Mouse (Mus musculus) ES-E14 (cell line): ENCODE data around the gene 1700067K01Rik. TPM values are rescaled to one million over a fixed set of nuclear protein-coding genes. Genes with fewer than 3 reads are reported as not detected.
A peak's percentile ranks its signal among the peaks of the same experiment; 100 is the strongest.

Experiments used
- DNase-seq: peaks from one replicate; pipeline ENCODE4 v3.0.0-alpha.2; 2013; ENCODE audit warnings: low read depth, low spot score
- H3K27ac ChIP-seq: 2 replicates; pipeline ENCODE4 v1.5.1; 2012; ENCODE audit warnings: low read depth, mild to moderate bottlenecking, low read length, moderate library complexity, mixed read lengths; ENCODE audit not compliant: poor library complexity, insufficient read depth, severe bottlenecking
- H3K36me3 ChIP-seq: 2 replicates; pipeline ENCODE4 v1.6.1; 2012; ENCODE audit warnings: mild to moderate bottlenecking, low read length, moderate library complexity, mixed read lengths; ENCODE audit not compliant: control insufficient read depth, poor library complexity, insufficient read depth, severe bottlenecking
- H3K4me1 ChIP-seq, 2 experiments: fragments of 150-350 bp in 1 of 2; sonication (generic) in 1 of 2; 2 replicates each; pipeline ENCODE4 v1.6.1; 2012; ENCODE audit warnings: low read length in 2 of 2, mild to moderate bottlenecking in 1 of 2, mixed read lengths in 1 of 2; ENCODE audit not compliant: control insufficient read depth in 2 of 2, insufficient read depth in 2 of 2, poor library complexity in 1 of 2
- H3K4me3 ChIP-seq, 2 experiments: fragments of 150-350 bp in 1 of 2; sonication (generic) in 1 of 2; 2 replicates each; pipeline ENCODE4 v1.5.1; 2012; ENCODE audit warnings: low read length in 2 of 2, low read depth in 1 of 2, mild to moderate bottlenecking in 1 of 2, mixed read lengths in 1 of 2; ENCODE audit not compliant: insufficient read depth in 1 of 2, poor library complexity in 1 of 2, severe bottlenecking in 1 of 2
- H3K9ac ChIP-seq: 2 replicates; pipeline ENCODE4 v1.6.1; 2012; ENCODE audit warnings: low read depth, mild to moderate bottlenecking, low read length, mixed read lengths; ENCODE audit not compliant: poor library complexity, insufficient read depth, severe bottlenecking
- H3K9me3 ChIP-seq: fragments of 150-350 bp; sonication (generic); 2 replicates; pipeline ENCODE4 v1.6.1; 2012; ENCODE audit warnings: low read depth, mild to moderate bottlenecking, low read length; ENCODE audit not compliant: control insufficient read depth, insufficient read depth
- CHD2 ChIP-seq: IDR thresholded peaks from 2 replicates; pipeline ENCODE4 v1.6.1; 2014; ENCODE audit warnings: mild to moderate bottlenecking, low read depth, low read length, inconsistent platforms
- HCFC1 ChIP-seq: IDR thresholded peaks from 2 replicates; pipeline ENCODE4 v1.6.1; 2012; ENCODE audit warnings: low read length, inconsistent platforms, borderline replicate concordance; ENCODE audit not compliant: insufficient read depth
- MAFK ChIP-seq: IDR thresholded peaks from 2 replicates; pipeline ENCODE4 v1.6.1; 2014; ENCODE audit warnings: mild to moderate bottlenecking, low read depth, low read length, inconsistent platforms; ENCODE audit not compliant: insufficient read depth
- ZC3H11A ChIP-seq: IDR thresholded peaks from 2 replicates; pipeline ENCODE4 v1.6.1; 2012; ENCODE audit warnings: low read depth, mild to moderate bottlenecking, inconsistent platforms, low read length, borderline replicate concordance
- ZNF384 ChIP-seq: IDR thresholded peaks from 2 replicates; pipeline ENCODE4 v1.6.1; 2012; ENCODE audit warnings: low read depth, low read length, inconsistent platforms
- in situ Hi-C, 2 experiments: fragments of 600-800 bp; cut with MboI; formaldehyde crosslinking; loops; one replicate each; pipeline ENCODE4 v1.15.1; 2025; ENCODE audit warnings: low sequenced_read_pairs in 2 of 2, inconsistent platforms in 1 of 2; ENCODE audit not compliant: unreplicated experiment in 2 of 2
- total RNA-seq: library from RNA; depleted of rRNA; stranded (reverse); fragments of 300-350 nt; gene quantifications from 2 replicates; pipeline ENCODE4 v1.2.3, GENCODE M21; 2012; rRNA removed

1700067K01Rik gene
- 1.2 and 1.8 TPM in 2 replicates for total RNA-seq

GRCm38 (mm10) chr8:84001281-84002000 is at the start of gene 1700067K01Rik:
Gene 1700067K01Rik (plus strand): TSS chr8:84001502.
- Histone ChIP-seq H3K4me3 (peak within 1 kb of the TSS; percentile 52 to 59), H3K27ac (no peak within 1 kb of the TSS), H3K9me3 (no peaks in the 10 kb centered on the region), H3K9ac (peak within 1 kb of the TSS; percentile 68), H3K4me1 (peaks cover 13 to 18% of the 10 kb centered on the region in 2 experiments), H3K36me3 (peaks cover 21% of the 10 kb centered on the region)
- TF ChIP-seq HCFC1 = 0 out of 2 replicates have a peak, but pooled peaks have one; percentile 37
- TF ChIP-seq MAFK = no peak
- TF ChIP-seq ZNF384 = no peak
- in situ Hi-C loops = no loop called here
- no peak for DNase-seq

- TF ChIP-seq MAFK = no peak
- TF ChIP-seq ZC3H11A = no peak
- no peak for TF ChIP-seq ZNF384
- no peak for TF ChIP-seq HCFC1
- no peak for TF ChIP-seq CHD2
- peaks cover 2% of the 10 kb centered on the region; the same call in 1 of the 2 replicates for H3K36me3 ChIP-seq
- DNase-seq = no peak
- peak overlapping the region; percentile 74 for H3K9ac ChIP-seq
- peaks cover 3 to 5% of the 10 kb centered on the region in 2 experiments; a peak in 2 of 4 replicates for H3K4me1 ChIP-seq
- H3K27ac ChIP-seq = 0 out of 2 replicates have a peak overlapping the region, but pooled peaks have one; percentile 9
- H3K9me3 ChIP-seq = no peaks in the 10 kb centered on the region
- H3K4me3 ChIP-seq = peak overlapping the region; percentile 59 to 84
- in situ Hi-C loops = no loop called here
Measured at GRCm38 (mm10) chr8:83954749-83955105, 46.6 kb upstream of the 1700067K01Rik start.

- 0 out of 2 replicates have a peak within 1 kb of the TSS, but pooled peaks have one; percentile 9 for H3K27ac ChIP-seq
- in situ Hi-C loops = no loop called here
- no peak for TF ChIP-seq ZNF384
- peak; percentile 57; the same call in 1 of the 2 replicates for TF ChIP-seq CHD2
- TF ChIP-seq ZC3H11A = no peak
Measured at GRCm38 (mm10) chr8:83955106-83955957, 46.0 kb upstream of the 1700067K01Rik start, which contains the start of the genes Gm10644 and Asf1b. Gene Gm10644 (minus strand): TSS chr8:83955205. Gene Asf1b (plus strand): TSS chr8:83955507.

GRCm38 (mm10) chr8:83955958-83956218 is 45.4 kb upstream of the 1700067K01Rik start:
- peaks cover 2% of the 10 kb centered on the region; the same call in 1 of the 2 replicates for H3K36me3 ChIP-seq
- in situ Hi-C loops = no loop called here
- no peak overlapping the region for H3K27ac ChIP-seq
- DNase-seq = no peak
- H3K4me3 ChIP-seq = peak overlapping the region; percentile 79 to 95
- H3K9me3 ChIP-seq = no peaks in the 10 kb centered on the region
- H3K4me1 ChIP-seq = peaks cover 3 to 5% of the 10 kb centered on the region in 2 experiments; a peak in 2 of 4 replicates
- TF ChIP-seq CHD2 (no peak), MAFK (no peak), HCFC1 (no peak), ZNF384 (no peak), ZC3H11A (no peak)
- peak overlapping the region; percentile 90 for H3K9ac ChIP-seq

More at GRCm38 (mm10) chr8:83955106-83955957, 46.0 kb upstream of the 1700067K01Rik start, which contains the start of the genes Gm10644 and Asf1b:
- DNase-seq = peak; percentile 100
- no peaks in the 10 kb centered on the region for H3K9me3 ChIP-seq
- H3K4me1 ChIP-seq = peaks cover 3 to 5% of the 10 kb centered on the region in 2 experiments; a peak in 2 of 4 replicates
- H3K4me3 ChIP-seq = peak within 1 kb of the TSS; percentile 84 to 95
- peak within 1 kb of the TSS; percentile 90 for H3K9ac ChIP-seq
- peaks cover 2% of the 10 kb centered on the region; the same call in 1 of the 2 replicates for H3K36me3 ChIP-seq
